Mouse (Mus musculus): ENCODE measurements around the gene Chchd6.

The Chchd6 gene

GRCm38 (mm10) chr6:89359771-89360708 lies 235.4 kb downstream of the Chchd6 start:
- DNase-seq (ENCODE audit: low spot score in 2 of 2), result no peak

GRCm38 (mm10) chr6:89359192-89359591 lies 236.3 kb downstream of the Chchd6 start:
- no peak for DNase-seq (ENCODE audit: low spot score in 2 of 2)

GRCm38 (mm10) chr6:89355661-89356060 lies 239.8 kb downstream of the Chchd6 start:
- no peak for DNase-seq (ENCODE audit: low spot score in 2 of 2)

GRCm38 (mm10) chr6:89354726-89355125 lies 240.7 kb downstream of the Chchd6 start:
- DNase-seq (ENCODE audit: low spot score in 2 of 2), result no peak

GRCm38 (mm10) chr6:89354076-89354475 lies 241.4 kb downstream of the Chchd6 start:
- DNase-seq (ENCODE audit: low spot score in 2 of 2), result no peak

GRCm38 (mm10) chr6:89353101-89353500 lies 242.4 kb downstream of the Chchd6 start:
- DNase-seq (ENCODE audit: low spot score in 2 of 2), result no peak

- DNase-seq (ENCODE audit: low spot score in 2 of 2), result no peak
These were observed 243.9 kb downstream of the Chchd6 start for GRCm38 (mm10) chr6:89351441-89352137.

GRCm38 (mm10) chr6:89350520-89350919 lies 244.9 kb downstream of the Chchd6 start:
- DNase-seq (ENCODE audit: low spot score in 2 of 2), result no peak

- no peak for DNase-seq (ENCODE audit: low spot score in 2 of 2)
These were observed 245.4 kb downstream of the Chchd6 start for GRCm38 (mm10) chr6:89350037-89350515.

GRCm38 (mm10) chr6:89348363-89348762 lies 247.1 kb downstream of the Chchd6 start:
- peak in 1 of 2 experiments; percentile 42 for DNase-seq (ENCODE audit: low spot score in 2 of 2)

GRCm38 (mm10) chr6:89347792-89348191 lies 247.7 kb downstream of the Chchd6 start:
- no peak for DNase-seq (ENCODE audit: low spot score in 2 of 2)

- no peak for DNase-seq (ENCODE audit: low spot score in 2 of 2)
These were observed 249.6 kb downstream of the Chchd6 start for GRCm38 (mm10) chr6:89345855-89346254.

- no peak for DNase-seq (ENCODE audit: low spot score in 2 of 2)
These were observed 250.0 kb downstream of the Chchd6 start for GRCm38 (mm10) chr6:89345486-89345785.

- DNase-seq (ENCODE audit: low spot score in 2 of 2), result no peak
These were observed 250.6 kb downstream of the Chchd6 start for GRCm38 (mm10) chr6:89344613-89345485.

- no peak for DNase-seq (ENCODE audit: low spot score in 2 of 2)
These were observed 253.5 kb downstream of the Chchd6 start for GRCm38 (mm10) chr6:89341981-89342380.

GRCm38 (mm10) chr6:89339447-89339846 lies 256.0 kb downstream of the Chchd6 start:
- DNase-seq (ENCODE audit: low spot score in 2 of 2), result peak in 1 of 2 experiments; percentile 53

GRCm38 (mm10) chr6:89338733-89339132 lies 256.7 kb downstream of the Chchd6 start:
- no peak for DNase-seq (ENCODE audit: low spot score in 2 of 2)

GRCm38 (mm10) chr6:89337574-89337973 lies 257.9 kb downstream of the Chchd6 start:
- peak in 1 of 2 experiments; percentile 39 for DNase-seq (ENCODE audit: low spot score in 2 of 2)

- DNase-seq (ENCODE audit: low spot score in 2 of 2), result no peak
These were observed 261.3 kb downstream of the Chchd6 start for GRCm38 (mm10) chr6:89333964-89334702.
